Mouse (Mus musculus): ENCODE data around the gene Rasgrf2.

- no peak for TF ChIP-seq POLR2A (IDR thresholded peaks at IDR 0.05; ENCODE audit: borderline replicate concordance, low read depth, low read length)
- TF ChIP-seq CTCF (IDR thresholded peaks at IDR 0.05; ENCODE audit: low read depth, low read length): no peak
Observed at GRCm38 (mm10) chr13:91876741-91877349, 254.6 kb downstream of the Rasgrf2 start, which contains the start of gene Ckmt2.
